Mouse (Mus musculus) liver, postnatal 0 days (tissue): ENCODE measurements at regions not wholly inside any gene's neighbourhood (a gene's known extent, or its start where the extent isn't known, plus 50 kb on each side); places are given as distances from the start of the nearest gene placed in this dataset.

Experiments
- ATAC-seq: fragments of 200-750 bp; cut with Nextera tagmentation; 2 replicates; pipeline ENCODE4 v1.8.0; 2017; ENCODE audit warnings: mild to moderate bottlenecking, moderate library complexity
- DNase-seq: peaks from one replicate; pipeline ENCODE4 v3.0.0-alpha.2; 2016
- H3K27ac ChIP-seq: fragments of 300-500 bp; sonication (generic); 2 replicates; pipeline ENCODE4 v1.5.1; 2014; ENCODE audit warnings: antibody characterized with exemption, moderate library complexity, mild to moderate bottlenecking, low read depth
- H3K27me3 ChIP-seq: fragments of 300-500 bp; sonication (generic); 2 replicates; pipeline ENCODE4 v1.6.1; 2014; ENCODE audit warnings: low read length, control low read depth, mixed read lengths; ENCODE audit not compliant: insufficient read depth
- H3K36me3 ChIP-seq: fragments of 300-500 bp; sonication (generic); replicated peaks from 2 replicates; pipeline ENCODE4 v1.6.1; 2014; ENCODE audit warnings: mild to moderate bottlenecking, control low read depth, low read length, moderate library complexity, mixed read lengths; ENCODE audit not compliant: insufficient read depth
- H3K4me1 ChIP-seq: fragments of 300-500 bp; sonication (generic); 2 replicates; pipeline ENCODE4 v1.6.1; 2014; ENCODE audit warnings: antibody characterized with exemption, mild to moderate bottlenecking, control low read depth; ENCODE audit not compliant: insufficient read depth
- H3K4me2 ChIP-seq: fragments of 300-500 bp; sonication (generic); 2 replicates; pipeline ENCODE4 v1.6.1; 2014; ENCODE audit warnings: low read depth, mild to moderate bottlenecking, low read length, moderate library complexity, mixed read lengths
- H3K4me3 ChIP-seq: fragments of 300-500 bp; sonication (generic); 2 replicates; pipeline ENCODE4 v1.5.1; 2014; ENCODE audit warnings: low read depth, low read length
- H3K9ac ChIP-seq: fragments of 300-500 bp; sonication (generic); replicated peaks from 2 replicates; pipeline ENCODE4 v1.6.1; 2014; ENCODE audit warnings: mild to moderate bottlenecking, moderate library complexity
- H3K9me3 ChIP-seq: fragments of 300-500 bp; sonication (generic); 2 replicates; pipeline ENCODE4 v1.6.1; 2016; ENCODE audit warnings: mild to moderate bottlenecking, control low read depth, low read length, mixed read lengths
- CTCF ChIP-seq: sonication (generic); IDR thresholded peaks from 2 replicates; pipeline ENCODE4 v1.5.1; 2016; ENCODE audit warnings: antibody characterized with exemption, low read depth
- EP300 ChIP-seq: IDR thresholded peaks from 2 replicates; pipeline ENCODE4 v1.6.1; 2016; ENCODE audit warnings: antibody characterized with exemption, low read depth, mild to moderate bottlenecking
- WGBS: fragments of 180-500 bp; shearing (Covaris S2); extraction: QIAGEN DNeasy Blood & Tissue Kit; methylation state at CpG from one replicate; pipeline ENCODE4 v1.1.7; 2014; ENCODE audit not compliant: insufficient replicate concordance; 5-methylcytosine and 5-hydroxymethylcytosine counted together

DNA sequence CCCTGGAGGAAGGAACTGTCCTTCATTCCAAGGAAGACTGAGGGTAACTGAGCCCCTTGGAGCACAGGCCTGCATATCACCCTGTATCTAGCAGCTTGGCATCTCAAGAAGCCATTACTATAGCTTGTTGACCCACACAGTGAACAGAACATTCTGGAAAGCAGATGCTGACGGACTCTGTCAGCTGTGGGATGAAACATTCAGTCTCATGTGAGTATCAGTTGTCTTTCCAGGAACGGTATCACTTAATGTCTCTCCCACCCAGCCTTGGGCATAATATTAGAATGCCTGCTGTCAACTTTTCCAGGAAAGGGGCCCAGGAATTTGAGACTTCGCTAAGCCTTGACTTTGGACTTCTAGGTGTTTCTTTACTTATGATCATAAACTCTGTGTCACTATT is 76.3 kb upstream of the Egln3 start:
- no peak overlapping the region for H3K4me3 ChIP-seq
- DNase-seq (no peak), ATAC-seq (no peak)
- H3K9me3 ChIP-seq, result no peaks in the 10 kb centered on the region
- no peak overlapping the region for H3K4me2 ChIP-seq
- H3K36me3 ChIP-seq, result no peaks in the 10 kb centered on the region
- TF ChIP-seq CTCF (no peak), EP300 (no peak)
- no peaks in the 10 kb centered on the region for H3K27me3 ChIP-seq
- no peaks in the 10 kb centered on the region for H3K4me1 ChIP-seq
- H3K9ac ChIP-seq, result no peak overlapping the region
- no peak overlapping the region for H3K27ac ChIP-seq
- WGBS, result 71% methylated on average over 3 of the region's 3 CpGs

GRCm38 (mm10) chr12:54276978-54277537 is 73.4 kb upstream of the Egln3 start:
- Histone ChIP-seq H3K4me2 (no peak overlapping the region), H3K4me3 (no peak overlapping the region), H3K4me1 (no peaks in the 10 kb centered on the region), H3K9me3 (no peaks in the 10 kb centered on the region), H3K27me3 (no peaks in the 10 kb centered on the region), H3K36me3 (no peaks in the 10 kb centered on the region), H3K27ac (no peak overlapping the region), H3K9ac (no peak overlapping the region)
- TF ChIP-seq CTCF, result no peak
- TF ChIP-seq EP300, result no peak
- no peak for DNase-seq
- no peak for ATAC-seq
- 68% methylated on average over 7 of the region's 7 CpGs for WGBS

- Histone ChIP-seq H3K27ac (no peak overlapping the region), H3K9me3 (no peaks in the 10 kb centered on the region), H3K4me1 (no peaks in the 10 kb centered on the region), H3K27me3 (no peaks in the 10 kb centered on the region), H3K9ac (no peak overlapping the region), H3K4me3 (no peak overlapping the region), H3K4me2 (no peak overlapping the region), H3K36me3 (no peaks in the 10 kb centered on the region)
- DNase-seq, result no peak
- no peak for ATAC-seq
- TF ChIP-seq EP300 (no peak), CTCF (no peak)
- 66% methylated on average over 4 of the region's 4 CpGs for WGBS
These were observed 69.8 kb upstream of the Egln3 start for GRCm38 (mm10) chr12:54273506-54273905.

DNA sequence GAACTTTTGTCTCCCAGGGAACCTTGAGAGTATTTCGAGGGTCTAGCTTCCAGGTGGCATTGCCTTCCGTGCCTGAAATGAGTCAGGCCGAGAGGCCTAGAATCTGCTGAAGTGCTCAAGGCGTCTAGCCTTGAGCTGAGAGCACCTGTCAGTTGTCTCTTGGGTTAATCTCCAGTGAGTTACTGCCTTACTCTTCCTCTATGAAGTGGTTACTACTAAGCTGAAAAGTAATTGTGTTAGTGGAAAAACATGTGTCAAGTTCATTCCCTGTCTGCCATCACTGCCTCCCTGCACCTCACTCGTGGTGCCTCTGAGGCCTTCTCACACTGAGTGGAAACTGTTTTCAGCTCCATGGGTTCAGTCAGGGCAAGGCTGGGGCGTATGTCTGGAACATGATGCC is 69.0 kb upstream of the Egln3 start:
- 75% methylated on average over 6 of the region's 6 CpGs for WGBS
- Histone ChIP-seq H3K27me3 (no peaks in the 10 kb centered on the region), H3K9ac (no peak overlapping the region), H3K36me3 (no peaks in the 10 kb centered on the region), H3K27ac (no peak overlapping the region), H3K4me3 (no peak overlapping the region), H3K4me2 (no peak overlapping the region), H3K4me1 (no peaks in the 10 kb centered on the region), H3K9me3 (no peaks in the 10 kb centered on the region)
- ATAC-seq, result no peak
- DNase-seq, result no peak
- no peak for TF ChIP-seq EP300
- TF ChIP-seq CTCF, result no peak

DNA sequence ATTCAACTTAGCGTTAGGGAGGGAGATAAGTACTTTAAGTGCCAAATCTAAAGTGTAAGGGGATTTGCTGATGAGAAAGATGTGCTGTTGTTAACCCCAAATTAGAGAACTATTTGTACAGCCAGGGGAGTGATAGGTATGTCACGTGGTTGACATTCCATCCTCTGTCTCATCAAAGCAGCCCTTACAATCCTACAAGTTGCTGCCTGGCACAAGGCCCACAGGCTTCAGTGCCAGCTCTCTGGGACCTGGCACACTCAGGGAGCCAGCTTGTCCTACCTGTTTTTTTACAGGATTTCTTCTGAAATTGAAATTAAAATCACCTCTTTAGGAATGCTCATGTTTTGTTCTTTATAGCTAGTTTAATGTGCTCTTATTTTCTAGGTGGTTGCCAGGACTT is 68.6 kb upstream of the Egln3 start:
- no peak for DNase-seq

DNA sequence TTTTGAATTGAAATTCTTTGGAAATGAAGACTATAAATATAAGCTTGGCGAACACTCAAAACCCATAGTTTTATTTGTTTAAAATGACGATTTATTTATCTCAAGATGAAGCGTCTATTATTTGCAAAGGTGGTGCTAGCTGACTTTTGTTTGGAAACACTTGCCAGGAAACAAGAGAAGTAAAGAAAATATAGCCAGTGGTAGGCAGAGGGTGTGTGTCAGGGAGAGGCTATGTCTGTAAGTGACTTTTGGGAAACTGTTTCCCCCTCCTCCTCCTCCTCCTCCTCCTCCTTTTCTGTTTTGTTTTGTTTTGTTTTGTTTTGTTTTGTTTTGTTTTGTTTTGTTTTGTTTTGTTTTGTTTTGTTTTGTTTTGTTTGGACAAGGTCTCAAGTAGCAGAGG is 62.2 kb upstream of the Egln3 start:
- Histone ChIP-seq H3K9ac (no peak overlapping the region), H3K9me3 (no peaks in the 10 kb centered on the region), H3K4me2 (no peak overlapping the region), H3K4me1 (peaks cover 13% of the 10 kb centered on the region), H3K27ac (no peak overlapping the region), H3K4me3 (no peak overlapping the region), H3K27me3 (no peaks in the 10 kb centered on the region), H3K36me3 (no peaks in the 10 kb centered on the region)
- no peak for DNase-seq
- ATAC-seq, result no peak
- WGBS, result 81% methylated on average over 3 of the region's 3 CpGs
- TF ChIP-seq EP300, result no peak
- no peak for TF ChIP-seq CTCF

More for the DNA sequence above, 68.6 kb upstream of the Egln3 start:
- no peak overlapping the region for H3K27ac ChIP-seq
- H3K9ac ChIP-seq, result no peak overlapping the region
- no peaks in the 10 kb centered on the region for H3K27me3 ChIP-seq
- no peak overlapping the region for H3K4me2 ChIP-seq
- no peak for ATAC-seq
- H3K36me3 ChIP-seq, result no peaks in the 10 kb centered on the region
- no peaks in the 10 kb centered on the region for H3K9me3 ChIP-seq
- WGBS, result 64% methylated on average over 2 of the region's 2 CpGs
- TF ChIP-seq EP300 (no peak), CTCF (no peak)
- no peak overlapping the region for H3K4me3 ChIP-seq
- no peaks in the 10 kb centered on the region for H3K4me1 ChIP-seq
